Mouse (Mus musculus): ENCODE data around the gene Itpr2. TPM values are rescaled to one million over a fixed set of nuclear protein-coding genes. Genes with fewer than 3 reads are reported as not detected.

The Itpr2 gene
- polyA plus RNA-seq, 1 experiment from 2014 or later, result 2.5 TPM

- 98% methylated on average over 3 of the region's 3 CpGs for WGBS
- Histone ChIP-seq H3K4me1 (no peaks in the 10 kb centered on the region), H3K36me3 (ENCODE audit: poor library complexity, severe bottlenecking) (no peaks in the 10 kb centered on the region), H3K9ac (no peak overlapping the region), H3K4me2 (no peak overlapping the region), H3K27ac (no peak overlapping the region), H3K9me3 (replicated peaks) (no peaks in the 10 kb centered on the region; the same call in 1 of the 2 replicates), H3K27me3 (no peaks in the 10 kb centered on the region), H3K4me3 (no peak overlapping the region)
- no peak for ATAC-seq
Observed at GRCm38 (mm10) chr6:146241336-146241735, 260.7 kb downstream of the Itpr2 start.

GRCm38 (mm10) chr6:146235165-146235564 is 266.9 kb downstream of the Itpr2 start:
- peaks cover 8% of the 10 kb centered on the region; the same call in 1 of the 2 replicates for H3K4me1 ChIP-seq
- H3K9me3 ChIP-seq (replicated peaks), result no peaks in the 10 kb centered on the region; the same call in 1 of the 2 replicates
- H3K4me3 ChIP-seq, result no peak overlapping the region
- H3K27ac ChIP-seq, result no peak overlapping the region
- no peaks in the 10 kb centered on the region for H3K27me3 ChIP-seq
- no peak overlapping the region for H3K9ac ChIP-seq
- WGBS, result 49% methylated on average over 3 of the region's 3 CpGs
- no peak overlapping the region for H3K4me2 ChIP-seq
- no peak for ATAC-seq
- no peaks in the 10 kb centered on the region for H3K36me3 ChIP-seq (ENCODE audit: poor library complexity, severe bottlenecking)

GRCm38 (mm10) chr6:146234417-146234816 is 267.6 kb downstream of the Itpr2 start:
- Histone ChIP-seq H3K4me1 (peaks cover 8% of the 10 kb centered on the region; the same call in 1 of the 2 replicates), H3K36me3 (ENCODE audit: poor library complexity, severe bottlenecking) (no peaks in the 10 kb centered on the region), H3K27me3 (no peaks in the 10 kb centered on the region), H3K27ac (no peak overlapping the region), H3K4me3 (no peak overlapping the region), H3K9ac (no peak overlapping the region), H3K9me3 (replicated peaks) (no peaks in the 10 kb centered on the region; the same call in 1 of the 2 replicates), H3K4me2 (no peak overlapping the region)
- no peak for ATAC-seq
- WGBS, result 75% methylated on average over 1 of the region's 1 CpGs

- Histone ChIP-seq H3K4me3 (no peak overlapping the region), H3K36me3 (ENCODE audit: poor library complexity, severe bottlenecking) (no peaks in the 10 kb centered on the region), H3K27me3 (no peaks in the 10 kb centered on the region), H3K9me3 (replicated peaks) (no peaks in the 10 kb centered on the region), H3K27ac (no peak overlapping the region), H3K9ac (no peak overlapping the region), H3K4me1 (peaks cover 11% of the 10 kb centered on the region; the same call in 1 of the 2 replicates), H3K4me2 (no peak overlapping the region)
- WGBS, result 95% methylated on average over 6 of the region's 6 CpGs
- ATAC-seq, result no peak
Observed at GRCm38 (mm10) chr6:146230903-146231302, 271.1 kb downstream of the Itpr2 start.

- H3K27me3 ChIP-seq, result no peaks in the 10 kb centered on the region
- H3K9ac ChIP-seq, result no peak overlapping the region
- H3K4me1 ChIP-seq, result peaks cover 13% of the 10 kb centered on the region; the same call in 1 of the 2 replicates
- no peaks in the 10 kb centered on the region for H3K9me3 ChIP-seq (replicated peaks)
- no peak overlapping the region for H3K27ac ChIP-seq
- H3K4me2 ChIP-seq, result no peak overlapping the region
- no peak overlapping the region for H3K4me3 ChIP-seq
- H3K36me3 ChIP-seq (ENCODE audit: poor library complexity, severe bottlenecking), result no peaks in the 10 kb centered on the region
- no peak for ATAC-seq
- 65% methylated on average over 9 of the region's 9 CpGs for WGBS
Observed at GRCm38 (mm10) chr6:146230373-146230788, 271.6 kb downstream of the Itpr2 start.

- 88% methylated on average over 2 of the region's 2 CpGs for WGBS
- no peak for ATAC-seq
- Histone ChIP-seq H3K27me3 (no peaks in the 10 kb centered on the region), H3K4me1 (peaks cover 9% of the 10 kb centered on the region; the same call in 1 of the 2 replicates), H3K4me3 (no peak overlapping the region), H3K9ac (no peak overlapping the region), H3K4me2 (no peak overlapping the region), H3K9me3 (replicated peaks) (no peaks in the 10 kb centered on the region), H3K36me3 (ENCODE audit: poor library complexity, severe bottlenecking) (no peaks in the 10 kb centered on the region), H3K27ac (no peak overlapping the region)
Observed at GRCm38 (mm10) chr6:146229967-146230366, 272.1 kb downstream of the Itpr2 start.

- Histone ChIP-seq H3K4me1 (peaks cover 8% of the 10 kb centered on the region; the same call in 1 of the 2 replicates), H3K4me2 (no peak overlapping the region), H3K27me3 (no peaks in the 10 kb centered on the region), H3K9me3 (replicated peaks) (no peaks in the 10 kb centered on the region), H3K36me3 (ENCODE audit: poor library complexity, severe bottlenecking) (no peaks in the 10 kb centered on the region), H3K27ac (no peak overlapping the region), H3K9ac (no peak overlapping the region), H3K4me3 (no peak overlapping the region)
- WGBS, result 76% methylated on average over 9 of the region's 9 CpGs
- ATAC-seq, result no peak
Observed at GRCm38 (mm10) chr6:146229519-146229918, 272.5 kb downstream of the Itpr2 start.

GRCm38 (mm10) chr6:146228048-146228447 is 274.0 kb downstream of the Itpr2 start:
- 85% methylated on average over 3 of the region's 3 CpGs for WGBS
- H3K27me3 ChIP-seq, result 0 out of 2 replicates have a peak, but pooled peaks cover 4% of the 10 kb centered on the region

GRCm38 (mm10) chr6:146222403-146223063 is 279.5 kb downstream of the Itpr2 start:
- H3K9me3 ChIP-seq (replicated peaks), result no peaks in the 10 kb centered on the region
- no peak overlapping the region for H3K27ac ChIP-seq
- ATAC-seq, result no peak
- H3K4me2 ChIP-seq, result no peak overlapping the region
- no peaks in the 10 kb centered on the region for H3K36me3 ChIP-seq (ENCODE audit: poor library complexity, severe bottlenecking)
- 81% methylated on average over 8 of the region's 8 CpGs for WGBS
- H3K4me1 ChIP-seq, result peaks cover 8% of the 10 kb centered on the region; the same call in 1 of the 2 replicates
- no peak overlapping the region for H3K9ac ChIP-seq
- H3K27me3 ChIP-seq, result 0 out of 2 replicates have a peak, but pooled peaks cover 4% of the 10 kb centered on the region
- H3K4me3 ChIP-seq, result no peak overlapping the region

More at GRCm38 (mm10) chr6:146228048-146228447, 274.0 kb downstream of the Itpr2 start:
- ATAC-seq, result no peak
- Histone ChIP-seq H3K4me1 (peaks cover 8% of the 10 kb centered on the region; the same call in 1 of the 2 replicates), H3K9me3 (replicated peaks) (no peaks in the 10 kb centered on the region), H3K27ac (no peak overlapping the region), H3K9ac (no peak overlapping the region), H3K36me3 (ENCODE audit: poor library complexity, severe bottlenecking) (no peaks in the 10 kb centered on the region), H3K4me3 (no peak overlapping the region), H3K4me2 (no peak overlapping the region)

- ATAC-seq, result no peak
- Histone ChIP-seq H3K4me2 (no peak overlapping the region), H3K27ac (no peak overlapping the region), H3K36me3 (ENCODE audit: poor library complexity, severe bottlenecking) (no peaks in the 10 kb centered on the region), H3K27me3 (0 out of 2 replicates have a peak, but pooled peaks cover 4% of the 10 kb centered on the region), H3K4me1 (peaks cover 8% of the 10 kb centered on the region; the same call in 1 of the 2 replicates), H3K9ac (no peak overlapping the region), H3K4me3 (no peak overlapping the region), H3K9me3 (replicated peaks) (no peaks in the 10 kb centered on the region)
- 69% methylated on average over 23 of the region's 23 CpGs for WGBS
Observed at GRCm38 (mm10) chr6:146221371-146222336, 280.4 kb downstream of the Itpr2 start.

GRCm38 (mm10) chr6:146220071-146220470 is 282.0 kb downstream of the Itpr2 start:
- H3K27ac ChIP-seq, result no peak overlapping the region
- H3K9me3 ChIP-seq (replicated peaks), result no peaks in the 10 kb centered on the region
- ATAC-seq, result no peak
- H3K4me2 ChIP-seq, result no peak overlapping the region
- H3K27me3 ChIP-seq, result 0 out of 2 replicates have a peak, but pooled peaks cover 4% of the 10 kb centered on the region
- H3K9ac ChIP-seq, result no peak overlapping the region
- no peaks in the 10 kb centered on the region for H3K36me3 ChIP-seq (ENCODE audit: poor library complexity, severe bottlenecking)
- WGBS, result 72% methylated on average over 5 of the region's 5 CpGs
- H3K4me1 ChIP-seq, result no peaks in the 10 kb centered on the region
- H3K4me3 ChIP-seq, result no peak overlapping the region

GRCm38 (mm10) chr6:146219534-146219933 is 282.5 kb downstream of the Itpr2 start:
- Histone ChIP-seq H3K9ac (no peak overlapping the region), H3K9me3 (replicated peaks) (no peaks in the 10 kb centered on the region), H3K36me3 (ENCODE audit: poor library complexity, severe bottlenecking) (no peaks in the 10 kb centered on the region), H3K4me2 (no peak overlapping the region), H3K4me3 (no peak overlapping the region), H3K27me3 (0 out of 2 replicates have a peak, but pooled peaks cover 4% of the 10 kb centered on the region), H3K4me1 (no peaks in the 10 kb centered on the region), H3K27ac (no peak overlapping the region)
- 91% methylated on average over 12 of the region's 12 CpGs for WGBS
- ATAC-seq, result no peak
